Mouse (Mus musculus) MEL (cell line): ENCODE data around the gene Rln1.

ENCODE experiments used
- CTCF ChIP-seq, 3 experiments: IDR thresholded peaks in 2 of 3; conservative IDR thresholded peaks in 1 of 3; 2 replicates each; pipeline ENCODE4 v1.5.1; 2011 to 2012; ENCODE audit warnings: low read length in 3 of 3, low read depth in 2 of 3, mild to moderate bottlenecking in 2 of 3, improper control_type of control experiment in 1 of 3, inconsistent platforms in 1 of 3, mixed read lengths in 1 of 3, moderate library complexity in 1 of 3; ENCODE audit not compliant: control insufficient read depth in 1 of 3, insufficient read depth in 1 of 3, poor library complexity in 1 of 3, severe bottlenecking in 1 of 3
- GABPA ChIP-seq: IDR thresholded peaks from 2 replicates; pipeline ENCODE4 v1.6.1; 2012; ENCODE audit warnings: low read depth, mild to moderate bottlenecking, inconsistent platforms, low read length, improper control_type of control experiment, moderate library complexity
- POLR2A ChIP-seq, 2 experiments: IDR thresholded peaks; 2 replicates each; pipeline ENCODE4 v1.6.1; 2011 to 2012; ENCODE audit warnings: low read length in 2 of 2, mild to moderate bottlenecking in 2 of 2, control low read depth in 1 of 2, improper control_type of control experiment in 1 of 2, low read depth in 1 of 2, moderate library complexity in 1 of 2; ENCODE audit not compliant: control insufficient read depth in 1 of 2, insufficient read depth in 1 of 2, poor library complexity in 1 of 2

- TF ChIP-seq POLR2A (IDR thresholded peaks at IDR 0.05; ENCODE audit: control insufficient read depth in 1 of 2, insufficient read depth in 1 of 2, low read depth in 1 of 2, low read length in 2 of 2, poor library complexity in 1 of 2) (no peak; a peak in 1 of 4 replicates), CTCF (IDR thresholded peaks at IDR 0.05 in 2 of 3, conservative IDR thresholded peaks at IDR 0.05 in 1 of 3; ENCODE audit: control insufficient read depth in 1 of 3, insufficient read depth in 1 of 3, low read depth in 2 of 3, low read length in 3 of 3, poor library complexity in 1 of 3, severe bottlenecking in 1 of 3) (peak in 2 of 3 experiments; percentile 21 to 50; a peak in 3 of 6 replicates), GABPA (no peak)
Observed at GRCm38 (mm10) chr19:29326822-29327552, 7.5 kb downstream of the Rln1 start.
